Mouse (Mus musculus) hindlimb bud, embryonic 11.5 days (tissue): ENCODE data around the gene Chrna10.

ENCODE experiments used
- DNase-seq: peaks from one replicate; pipeline ENCODE4 v3.0.0-alpha.2; 2012; ENCODE audit warnings: low read depth, low spot score; ENCODE audit errors: extremely low spot score

Chrna10 gene

DNA sequence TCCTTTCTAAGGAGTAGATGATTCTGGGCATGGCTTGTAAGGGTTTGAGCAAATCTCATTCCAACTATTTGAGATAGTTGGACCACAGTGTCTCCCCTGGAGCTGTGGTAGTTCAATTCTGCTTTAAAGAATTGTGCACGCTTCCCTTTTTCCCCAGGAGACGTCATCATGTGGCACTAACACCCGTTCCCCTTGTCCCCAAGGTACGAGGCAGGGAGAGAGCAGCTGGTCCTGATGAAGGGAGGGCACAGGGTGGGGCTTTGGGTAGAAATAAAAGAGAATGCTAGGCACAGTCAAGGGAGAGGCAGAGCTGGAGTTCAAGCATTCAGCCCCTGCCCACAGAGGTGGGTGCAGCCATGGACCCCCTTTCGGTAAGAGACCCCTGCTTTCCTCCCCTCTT, 33.8 kb downstream of the Chrna10 start, which contains the start of gene Trpc2:
Gene Trpc2 (plus strand): TSS at position 301 of the 400 bp plus-strand sequence.
- no peak for DNase-seq

DNA sequence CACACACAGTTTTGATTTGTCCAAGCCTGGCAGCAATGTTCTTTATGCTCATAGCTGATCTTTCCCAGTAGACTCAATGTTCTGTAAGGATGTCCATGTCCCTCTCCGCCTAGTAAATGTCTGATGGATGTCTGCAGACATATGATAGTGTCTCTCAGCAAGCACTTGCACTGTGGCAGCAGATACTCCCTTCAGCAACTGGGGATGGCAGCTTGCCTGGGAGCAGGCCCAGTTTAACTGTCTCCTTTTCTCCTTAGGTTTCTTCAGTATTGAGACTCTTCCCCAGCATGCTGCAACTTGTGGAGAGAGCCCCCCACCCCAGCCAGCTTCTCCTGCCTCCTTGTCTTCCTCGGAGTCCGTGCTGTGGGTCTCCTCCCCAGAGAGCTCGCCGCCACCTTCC, 34.8 kb downstream of the Chrna10 start:
- no peak for DNase-seq

DNA sequence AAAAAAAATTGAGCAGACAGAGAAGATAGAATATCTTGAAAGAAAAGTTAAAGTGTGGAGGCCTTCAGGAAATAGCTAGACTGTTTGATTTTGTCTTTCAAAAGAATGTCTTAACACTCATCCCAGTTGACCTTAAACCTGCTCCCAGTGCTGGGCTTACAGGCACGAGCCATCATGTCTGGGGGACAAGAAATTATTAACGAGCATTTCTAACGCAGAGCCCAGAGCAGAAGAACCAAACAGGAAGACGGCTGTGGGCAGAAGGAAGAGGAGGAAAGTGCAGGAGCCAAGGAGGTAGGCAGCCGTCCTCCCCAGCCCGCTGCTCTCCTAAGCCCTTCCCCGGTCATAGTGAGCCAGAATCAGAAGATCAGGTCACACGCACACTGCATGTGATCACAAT, 36.3 kb downstream of the Chrna10 start:
- DNase-seq = no peak

DNA sequence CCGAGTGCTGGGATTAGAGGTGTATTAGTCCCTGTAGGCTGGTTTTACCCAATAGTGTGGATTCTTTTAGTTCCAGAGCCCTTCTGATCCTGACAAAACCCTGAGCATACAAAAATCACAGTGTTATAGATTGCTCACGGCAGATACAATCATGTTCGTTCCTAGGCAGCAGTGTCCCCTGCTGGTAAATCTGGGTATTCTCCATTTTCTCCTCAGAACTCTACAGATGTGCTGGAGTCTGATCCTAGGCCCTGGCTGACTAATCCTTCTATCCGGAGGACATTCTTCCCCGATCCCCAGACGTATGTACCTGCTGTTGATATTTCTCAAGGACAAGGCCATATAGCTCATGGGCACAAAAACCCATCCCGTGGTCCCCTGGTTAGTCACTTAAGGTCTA, 38.1 kb downstream of the Chrna10 start:
- DNase-seq = no peak

DNA sequence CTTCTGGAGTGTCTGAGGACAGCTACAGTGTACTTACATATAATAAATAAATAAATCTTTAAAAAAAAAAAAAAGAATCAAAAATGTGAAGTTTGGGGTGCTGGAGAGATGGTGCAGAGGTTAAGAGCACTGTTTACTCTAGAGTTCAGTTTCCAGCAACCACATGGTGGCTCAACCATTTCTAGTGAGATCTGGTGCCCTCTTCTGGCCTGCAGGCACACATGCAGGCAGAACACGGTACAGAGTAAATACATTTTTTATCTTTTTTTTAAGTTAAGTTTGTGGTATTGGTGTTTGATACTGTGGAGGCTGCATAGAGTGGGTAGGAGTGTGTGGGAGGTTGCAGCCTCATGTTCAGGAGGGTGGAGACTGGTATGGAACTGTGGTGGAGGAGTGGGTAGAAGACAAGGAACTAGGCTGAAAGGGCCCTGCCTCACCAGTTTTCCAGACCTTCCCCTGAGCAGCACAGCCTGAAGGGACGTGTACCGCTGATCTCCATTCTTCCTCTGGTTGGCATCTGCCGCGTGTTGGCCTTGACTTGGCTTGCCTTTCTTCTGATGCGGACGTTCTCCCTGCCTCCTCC, 39.8 kb downstream of the Chrna10 start:
- DNase-seq = no peak

DNA sequence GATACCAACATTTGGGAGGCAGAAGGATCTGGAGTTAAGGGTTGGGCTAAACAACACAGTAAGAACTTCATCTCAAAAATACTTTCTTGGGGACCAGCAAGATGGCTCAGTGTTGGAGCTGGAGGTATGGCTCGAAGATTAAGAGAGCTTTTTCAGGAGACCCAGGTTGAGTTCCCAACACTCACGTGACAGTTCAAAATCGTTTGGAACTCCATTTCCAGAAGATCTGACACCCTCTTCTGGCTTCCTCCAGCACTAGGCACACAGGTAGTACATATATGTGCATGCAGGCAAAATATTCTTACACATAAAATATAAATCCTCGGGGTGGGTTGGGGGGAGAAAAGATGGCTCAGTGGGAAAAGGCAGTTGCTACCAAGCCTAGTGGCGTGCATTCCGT, 50.3 kb downstream of the Chrna10 start:
- no peak for DNase-seq

DNA sequence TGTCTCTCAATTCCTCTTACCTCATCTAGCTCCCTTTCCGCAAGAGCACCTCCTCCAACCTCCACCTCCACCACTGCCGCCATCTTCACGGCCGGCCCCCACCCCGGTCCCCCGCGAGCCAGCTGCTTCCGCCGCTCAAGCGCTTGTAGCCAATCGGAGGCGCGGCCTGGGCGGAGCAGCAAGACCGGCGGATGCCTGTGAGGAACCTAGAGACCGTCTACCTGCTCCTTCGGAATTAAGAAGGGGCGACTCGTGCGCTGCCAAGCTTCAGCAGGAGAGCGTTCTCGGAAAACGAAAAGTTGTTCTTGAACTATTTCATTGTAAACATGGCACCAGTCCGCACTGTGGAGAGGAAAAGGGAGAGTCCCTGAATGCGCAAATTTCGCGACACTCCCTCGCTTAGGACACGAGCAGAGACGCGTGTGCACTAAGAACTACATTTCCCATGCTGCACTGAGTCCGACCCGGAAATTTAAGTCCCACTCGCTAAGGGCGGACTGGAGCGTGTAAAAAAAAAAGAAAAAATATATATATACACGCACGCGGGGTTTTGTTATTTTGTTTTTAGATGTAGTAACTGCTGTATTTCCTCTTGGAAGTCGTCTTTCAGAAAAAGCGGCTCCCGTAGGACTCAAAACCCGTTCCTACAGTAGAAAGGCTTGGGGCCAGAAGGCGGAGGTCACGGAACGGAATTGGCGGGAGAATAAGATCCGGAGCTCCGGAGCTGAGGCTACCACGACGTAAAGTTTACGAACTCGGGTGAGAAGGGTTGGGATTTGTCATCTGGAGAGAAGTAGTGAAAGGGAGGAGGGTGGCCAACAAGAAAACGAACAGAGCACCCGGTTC, 51.4 kb downstream of the Chrna10 start, which contains the start of the genes Rnf121, Xndc1 and Xntrpc:
Gene Rnf121 (minus strand): TSS at position 424 of the 846 bp plus-strand sequence.
Gene Xndc1 (plus strand): TSS at position 466 of the 846 bp plus-strand sequence.
Gene Xntrpc (plus strand): TSS at position 668 of the 846 bp plus-strand sequence.
- peak; percentile 94 for DNase-seq

DNA sequence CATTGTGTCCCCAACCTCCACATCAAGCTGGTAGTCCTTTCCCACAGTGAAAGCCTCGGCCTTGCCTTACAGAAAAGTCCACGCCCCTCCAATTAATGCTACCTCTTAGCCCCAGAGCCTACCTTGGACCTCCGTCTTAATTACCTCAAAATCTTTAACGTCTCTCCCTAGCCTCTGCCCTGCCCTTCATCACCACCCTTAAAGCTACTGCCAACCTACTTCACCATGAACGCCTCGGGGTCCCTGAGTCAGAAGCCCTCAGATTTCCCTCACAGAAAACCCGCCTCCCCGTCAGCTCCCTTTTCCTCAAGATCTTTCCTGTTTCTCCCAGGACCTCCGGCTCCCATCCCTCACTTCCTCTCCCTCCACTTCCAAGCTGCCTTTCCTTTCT, 52.0 kb downstream of the Chrna10 start:
- DNase-seq = no peak

DNA sequence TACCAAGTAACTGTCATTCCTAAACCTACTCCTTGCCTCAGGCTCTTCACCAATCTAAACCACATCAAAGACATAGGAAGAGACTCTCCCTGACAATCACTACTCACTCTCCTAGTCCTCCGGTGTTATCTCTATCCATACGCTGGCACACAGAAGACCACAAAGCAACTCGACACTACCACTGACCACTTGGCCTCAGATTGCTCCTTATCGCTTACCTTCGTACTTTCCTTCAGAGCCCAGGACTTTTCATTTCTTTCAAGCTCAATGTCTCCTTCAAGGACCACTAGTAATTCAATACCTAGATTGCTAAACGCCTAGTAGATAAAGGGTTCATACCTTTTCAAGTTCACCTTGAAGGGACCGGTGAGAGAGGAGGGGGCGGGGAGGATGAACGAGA, 52.7 kb downstream of the Chrna10 start:
- DNase-seq = no peak

DNA sequence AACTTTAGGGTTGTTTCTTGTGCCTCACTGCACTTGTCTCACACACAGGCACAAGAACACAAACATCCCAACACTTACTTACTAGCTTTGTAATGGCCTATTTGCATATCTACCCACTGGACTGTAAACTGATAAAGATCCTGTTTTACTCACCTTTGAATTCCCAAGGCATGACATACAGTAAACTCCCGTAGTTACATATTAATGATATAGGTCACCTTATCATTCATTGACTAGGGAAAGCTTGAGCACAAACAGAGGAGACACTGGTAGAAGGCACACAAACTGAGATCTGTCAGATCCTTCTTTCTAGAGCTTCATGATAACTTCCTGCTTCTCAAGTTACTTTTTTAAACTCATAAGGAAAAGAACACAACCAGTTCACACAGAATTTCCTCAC, 54.4 kb downstream of the Chrna10 start:
- no peak for DNase-seq

DNA sequence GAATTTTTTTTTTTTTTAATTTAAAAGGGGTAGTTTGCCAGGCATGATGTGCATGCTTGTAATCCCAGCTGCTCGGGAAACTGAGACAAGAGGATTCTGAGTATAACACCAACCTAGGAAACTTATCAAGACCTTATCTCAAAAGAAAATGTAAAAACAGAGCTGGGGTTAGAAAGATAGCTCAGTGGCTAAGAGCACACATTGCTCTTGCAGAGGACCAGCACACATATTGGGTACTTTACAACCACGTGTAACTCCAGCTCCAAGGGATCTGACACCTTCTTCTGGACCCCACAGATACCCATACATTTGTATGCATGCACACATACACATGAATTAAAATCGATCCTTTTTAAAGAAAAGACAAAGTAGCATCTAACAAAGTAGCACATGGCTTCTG, 55.3 kb downstream of the Chrna10 start:
- no peak for DNase-seq
